Comparison of ENCODE assay signal across 26 mouse cellular contexts in the genomic region with DNA sequence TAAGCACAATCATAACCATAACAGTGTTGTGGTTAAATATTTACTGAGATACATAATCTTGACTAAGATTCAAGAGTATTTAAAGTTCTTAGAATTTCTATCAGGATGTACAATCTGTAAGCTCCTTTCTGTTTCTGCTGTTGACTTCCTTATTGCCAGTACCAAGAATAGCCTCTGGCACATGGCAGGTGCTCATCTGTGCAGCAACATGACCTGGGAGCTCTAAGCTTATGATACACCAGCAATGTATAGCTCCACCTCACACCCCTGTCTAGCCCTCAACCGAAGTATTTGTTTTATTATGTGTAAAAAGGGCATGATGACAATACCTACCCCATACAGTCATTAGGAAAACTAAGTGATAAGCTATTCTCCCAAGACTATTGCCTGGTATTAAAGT. TPM values are rescaled to one million over a fixed set of nuclear protein-coding genes. Genes with fewer than 3 reads are reported as not detected.
DNase-seq lines count a peak whose midpoint lies in the region; ATAC-seq and TF ChIP-seq lines count a peak whose summit lies in the region.
"Had no signal": no experiment of that assay in that cellular context is flagged by ENCODE, and none has a peak within 500 bp of the region (broad histone marks: within the 10 kb centered on the region; RNA-seq: fewer than 3 reads in every experiment).

No protein-coding gene starts in this region.

- H3K27ac ChIP-seq in gastrocnemius, adult 2 months: peak overlapping the region; percentile 87
- H3K27ac ChIP-seq in intestine, embryonic 15.5 days: no peak overlapping the region
- no peak overlapping the region for H3K27ac ChIP-seq in intestine, postnatal 0 days (ENCODE audit: low read depth, low read length)
- H3K27ac ChIP-seq: embryonic facial prominence, embryonic 13.5 days; embryonic facial prominence, embryonic 15.5 days; forebrain, embryonic 10.5 days; forebrain, embryonic 12.5 days had no signal

- H3K4me1 ChIP-seq in intestine, embryonic 15.5 days (replicated peaks): no peaks in the 10 kb centered on the region
- no peaks in the 10 kb centered on the region for H3K4me1 ChIP-seq in intestine, postnatal 0 days (replicated peaks; ENCODE audit: control insufficient read depth, insufficient read depth, low read length)
- H3K4me1 ChIP-seq: embryonic facial prominence, embryonic 13.5 days had no signal

- H3K4me2 ChIP-seq in intestine, embryonic 15.5 days (replicated peaks): no peak overlapping the region
- H3K4me2 ChIP-seq in intestine, postnatal 0 days (replicated peaks; ENCODE audit: low read depth): no peak overlapping the region
- H3K4me2 ChIP-seq: embryonic facial prominence, embryonic 13.5 days; embryonic facial prominence, embryonic 15.5 days; forebrain, embryonic 12.5 days had no signal

- no peaks in the 10 kb centered on the region for H3K27me3 ChIP-seq in intestine, embryonic 15.5 days (replicated peaks)
- no peaks in the 10 kb centered on the region for H3K27me3 ChIP-seq in intestine, postnatal 0 days (replicated peaks; ENCODE audit: control insufficient read depth, insufficient read depth, low read length)
- H3K27me3 ChIP-seq: embryonic facial prominence, embryonic 13.5 days; embryonic facial prominence, embryonic 15.5 days; forebrain, embryonic 12.5 days had no signal

- H3K9ac ChIP-seq in intestine, embryonic 15.5 days: no peak overlapping the region
- H3K9ac ChIP-seq in intestine, postnatal 0 days (ENCODE audit: low read depth, low read length): no peak overlapping the region
- H3K9ac ChIP-seq: embryonic facial prominence, embryonic 13.5 days; embryonic facial prominence, embryonic 15.5 days; forebrain, embryonic 12.5 days had no signal

- peak; percentile 81 for ATAC-seq in intestine, embryonic 15.5 days
- peak; percentile 49; the same call in 1 of the 2 replicates for ATAC-seq in intestine, postnatal 0 days
- ATAC-seq: forebrain, embryonic 14.5 days had no signal

- no peaks in the 10 kb centered on the region for H3K9me3 ChIP-seq in intestine, embryonic 15.5 days
- H3K9me3 ChIP-seq in intestine, postnatal 0 days (ENCODE audit: control insufficient read depth): no peaks in the 10 kb centered on the region
- H3K9me3 ChIP-seq: embryonic facial prominence, embryonic 13.5 days; embryonic facial prominence, embryonic 15.5 days; forebrain, embryonic 10.5 days; forebrain, embryonic 12.5 days had no signal

- no peaks in the 10 kb centered on the region for H3K36me3 ChIP-seq in intestine, embryonic 15.5 days
- H3K36me3 ChIP-seq in intestine, postnatal 0 days (ENCODE audit: control insufficient read depth, insufficient read depth): no peaks in the 10 kb centered on the region
- H3K36me3 ChIP-seq: embryonic facial prominence, embryonic 13.5 days; embryonic facial prominence, embryonic 15.5 days; forebrain, embryonic 10.5 days; forebrain, embryonic 12.5 days had no signal

- peak; percentile 24 for DNase-seq in gastrocnemius, adult 2 months
- no peak for DNase-seq in gastrocnemius, postnatal 25 days
- DNase-seq in skeletal muscle tissue, adult 2 months (ENCODE audit: low read depth, low spot score): peak; percentile 25
- DNase-seq in testis, postnatal 10 days (ENCODE audit: low spot score): no peak
- no peak for DNase-seq in frontal cortex, postnatal 25 days (ENCODE audit: low spot score in 2 of 2)
- DNase-seq in layer of hippocampus, adult 11-12 months (ENCODE audit: low spot score): no peak
- DNase-seq: adrenal gland, adult 2 months; adrenal gland, postnatal 10 days; adrenal gland, postnatal 25 days; cerebellum, adult 11 months; cerebellum, adult 18-20 months; cerebellum, adult 8-10 months; cerebellum, adult 9-11 months; cerebellum, postnatal 14 days; cerebellum, postnatal 36 days; embryo, embryonic 11 days had no signal

- no peak for TF ChIP-seq CTCF in gastrocnemius, adult 2 months (IDR thresholded peaks at IDR 0.05)
- no peak for TF ChIP-seq CTCF in intestine, postnatal 0 days (IDR thresholded peaks at IDR 0.05; ENCODE audit: low read depth)

- intact Hi-C loops in gastrocnemius, adult 2 months (cut with DNase I): no loop called here

- WGBS in intestine, embryonic 15.5 days: 39% methylated on average over 1 of the region's 1 CpGs
- WGBS in intestine, postnatal 0 days: 41% methylated on average over 1 of the region's 1 CpGs

- H3K4me3 ChIP-seq in gastrocnemius, adult 2 months: no peak overlapping the region
- H3K4me3 ChIP-seq in intestine, embryonic 15.5 days (replicated peaks): no peak overlapping the region
- H3K4me3 ChIP-seq in intestine, postnatal 0 days (ENCODE audit: low read depth, low read length): no peak overlapping the region
- H3K4me3 ChIP-seq: embryonic facial prominence, embryonic 13.5 days; embryonic facial prominence, embryonic 15.5 days; erythroblast, embryonic 14.5 days; forebrain, embryonic 10.5 days; forebrain, embryonic 12.5 days had no signal

RNA-seq across cellular contexts. Expression of a gene that starts 42.8 kb away (rescaled TPM):
- total RNA-seq in gastrocnemius, adult 2 months (2021): 1 to 10 TPM; 4.1 to 4.6 TPM
- 1 to 10 TPM; 1.6 to 3.6 TPM for total RNA-seq in gastrocnemius, postnatal 25 days (2021)
- polyA plus RNA-seq in intestine, embryonic 15.5 days (2015; fragmentation: Nextera tagmentation; extraction: Ambion mirVana): 1.1 and 1.3 TPM in 2 replicates
- polyA plus RNA-seq in intestine, postnatal 0 days (2015; fragmentation: Nextera tagmentation; extraction: Ambion mirVana): 0.24 and 0.33 TPM in 2 replicates
- total RNA-seq: common myeloid progenitor, adult 5-6 weeks; MEL had no signal
- polyA plus RNA-seq: erythroblast, embryonic 14.5 days had no signal

Comparison
In these comparisons a context has a peak if more than half of its experiments do, and no peak if none do; other contexts are left out.
1. DNase-seq: peak in gastrocnemius, adult 2 months (single experiment) and skeletal muscle tissue, adult 2 months (single experiment); none in gastrocnemius, postnatal 25 days (single experiment), testis, postnatal 10 days (single experiment), frontal cortex, postnatal 25 days (0 of 2) and layer of hippocampus, adult 11-12 months (single experiment).